ENCODE assay signal across 28 mouse cellular contexts in the genomic region with DNA sequence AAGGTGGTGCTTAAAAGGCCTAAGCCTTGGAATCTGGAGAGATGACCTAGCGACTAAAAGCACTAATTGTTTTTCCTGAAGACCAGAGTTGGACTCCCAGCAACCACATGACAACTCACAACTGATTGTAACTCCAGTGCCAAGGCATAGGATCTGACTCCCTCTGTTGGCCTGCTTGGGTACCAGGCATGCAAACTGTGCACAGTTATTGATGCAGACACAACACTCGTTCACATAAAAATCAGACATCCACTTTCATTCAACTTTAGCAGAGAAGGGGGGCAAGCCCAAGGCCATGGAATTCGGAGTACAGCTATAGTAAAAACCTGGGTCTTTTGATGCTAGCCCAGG. TPM values are rescaled to one million over a fixed set of nuclear protein-coding genes. Genes with fewer than 3 reads are reported as not detected.
DNase-seq lines count a peak whose midpoint lies in the region; ATAC-seq and TF ChIP-seq lines count a peak whose summit lies in the region.
"Had no signal": no experiment of that assay in that cellular context is flagged by ENCODE, and none has a peak within 500 bp of the region (broad histone marks: within the 10 kb centered on the region; RNA-seq: fewer than 3 reads in every experiment).

No protein-coding gene starts in this region.

- no peak overlapping the region for H3K27ac ChIP-seq in heart, embryonic 10.5 days
- H3K27ac ChIP-seq in lung, embryonic 14.5 days (ENCODE audit: low read depth): 0 out of 2 replicates have a peak overlapping the region, but pooled peaks have one; percentile 55
- H3K27ac ChIP-seq in midbrain, embryonic 14.5 days (replicated peaks; ENCODE audit: low read depth, low read length): no peak overlapping the region
- H3K27ac ChIP-seq in midbrain, embryonic 11.5 days (ENCODE audit: low read depth, low read length): no peak overlapping the region
- no peak overlapping the region for H3K27ac ChIP-seq in stomach, postnatal 0 days (replicated peaks)
- H3K27ac ChIP-seq: embryonic facial prominence, embryonic 12.5 days; gastrocnemius, adult 2 months; heart, adult 2 months; heart, embryonic 13.5 days; kidney, postnatal 0 days; limb, embryonic 12.5 days; liver, embryonic 15.5 days; midbrain, embryonic 10.5 days had no signal

- no peak overlapping the region for H3K9ac ChIP-seq in lung, embryonic 14.5 days
- H3K9ac ChIP-seq in midbrain, embryonic 14.5 days (replicated peaks; ENCODE audit: low read length): no peak overlapping the region
- H3K9ac ChIP-seq in midbrain, embryonic 11.5 days (ENCODE audit: low read length): no peak overlapping the region
- H3K9ac ChIP-seq in stomach, postnatal 0 days (ENCODE audit: low read length): no peak overlapping the region
- H3K9ac ChIP-seq: embryonic facial prominence, embryonic 12.5 days; heart, embryonic 13.5 days; limb, embryonic 12.5 days; liver, embryonic 15.5 days; neural tube, embryonic 15.5 days had no signal

- no peak for TF ChIP-seq EP300 in stomach, postnatal 0 days (optimal IDR thresholded peaks at IDR 0.05)

- ATAC-seq in lung, embryonic 14.5 days (ENCODE audit: insufficient read depth): peak; percentile 22; the same call in 1 of the 2 replicates
- ATAC-seq in midbrain, embryonic 14.5 days (ENCODE audit: low FRiP score, low TSS enrichment): no peak
- ATAC-seq in midbrain, embryonic 11.5 days (ENCODE audit: low FRiP score): no peak
- ATAC-seq in stomach, postnatal 0 days (ENCODE audit: low FRiP score, low TSS enrichment): no peak
- ATAC-seq in monocyte, adult 5-6 weeks (replicated peaks; ENCODE audit: insufficient number of reproducible peaks, low FRiP score, low TSS enrichment, poor library complexity, severe bottlenecking): no peak
- ATAC-seq: forebrain, embryonic 14.5 days; intestine, embryonic 16.5 days had no signal

- peak; percentile 51 for TF ChIP-seq CTCF in lung, embryonic 14.5 days (IDR thresholded peaks at IDR 0.05; ENCODE audit: low read depth)
- peak; percentile 22; the same call in 1 of the 2 replicates for TF ChIP-seq CTCF in stomach, postnatal 0 days (IDR thresholded peaks at IDR 0.05; ENCODE audit: low read depth)

- no peaks in the 10 kb centered on the region for H3K9me3 ChIP-seq in heart, embryonic 10.5 days
- no peaks in the 10 kb centered on the region for H3K9me3 ChIP-seq in lung, embryonic 14.5 days (ENCODE audit: low read depth, low read length)
- H3K9me3 ChIP-seq in midbrain, embryonic 14.5 days (ENCODE audit: control insufficient read depth, low read length): no peaks in the 10 kb centered on the region
- no peaks in the 10 kb centered on the region for H3K9me3 ChIP-seq in midbrain, embryonic 11.5 days (ENCODE audit: control insufficient read depth, low read length)
- no peaks in the 10 kb centered on the region for H3K9me3 ChIP-seq in stomach, postnatal 0 days (ENCODE audit: control insufficient read depth, low read length)
- H3K9me3 ChIP-seq: embryonic facial prominence, embryonic 12.5 days; heart, embryonic 13.5 days; limb, embryonic 12.5 days; liver, embryonic 15.5 days; midbrain, embryonic 10.5 days; neural tube, embryonic 15.5 days had no signal

- no peak overlapping the region for H3K4me2 ChIP-seq in lung, embryonic 14.5 days
- H3K4me2 ChIP-seq in midbrain, embryonic 14.5 days (ENCODE audit: low read length): no peak overlapping the region
- H3K4me2 ChIP-seq in midbrain, embryonic 11.5 days: no peak overlapping the region
- H3K4me2 ChIP-seq in stomach, postnatal 0 days (replicated peaks; ENCODE audit: low read depth): no peak overlapping the region
- H3K4me2 ChIP-seq: embryonic facial prominence, embryonic 12.5 days; heart, embryonic 13.5 days; limb, embryonic 12.5 days; liver, embryonic 15.5 days; neural tube, embryonic 15.5 days had no signal

- 75% methylated on average over 3 of the region's 3 CpGs for WGBS in heart, embryonic 10.5 days
- WGBS in lung, embryonic 14.5 days: 67% methylated on average over 3 of the region's 3 CpGs
- whole genome bisulfite sequencing in midbrain, embryonic 14.5 days: 72% methylated on average over 3 of the region's 3 CpGs
- 84% methylated on average over 3 of the region's 3 CpGs for WGBS in midbrain, embryonic 11.5 days
- 74% methylated on average over 3 of the region's 3 CpGs for WGBS in stomach, postnatal 0 days

- H3K36me3 ChIP-seq in heart, embryonic 10.5 days: no peaks in the 10 kb centered on the region
- no peaks in the 10 kb centered on the region for H3K36me3 ChIP-seq in lung, embryonic 14.5 days (ENCODE audit: insufficient read depth)
- no peaks in the 10 kb centered on the region for H3K36me3 ChIP-seq in midbrain, embryonic 14.5 days (ENCODE audit: control insufficient read depth, insufficient read depth, low read length)
- no peaks in the 10 kb centered on the region for H3K36me3 ChIP-seq in midbrain, embryonic 11.5 days (ENCODE audit: control insufficient read depth, insufficient read depth, low read length)
- no peaks in the 10 kb centered on the region for H3K36me3 ChIP-seq in stomach, postnatal 0 days (ENCODE audit: control insufficient read depth, insufficient read depth, low read length)
- H3K36me3 ChIP-seq: embryonic facial prominence, embryonic 12.5 days; heart, embryonic 13.5 days; limb, embryonic 12.5 days; liver, embryonic 15.5 days; midbrain, embryonic 10.5 days; neural tube, embryonic 15.5 days had no signal

- no peaks in the 10 kb centered on the region for H3K4me1 ChIP-seq in heart, embryonic 10.5 days
- peaks cover 3% of the 10 kb centered on the region; the same call in 1 of the 2 replicates for H3K4me1 ChIP-seq in lung, embryonic 14.5 days (ENCODE audit: insufficient read depth)
- H3K4me1 ChIP-seq in midbrain, embryonic 14.5 days (ENCODE audit: control insufficient read depth, insufficient read depth, low read length): 0 out of 2 replicates have a peak, but pooled peaks cover 4% of the 10 kb centered on the region
- peaks cover 3% of the 10 kb centered on the region; the same call in 1 of the 2 replicates for H3K4me1 ChIP-seq in midbrain, embryonic 11.5 days (ENCODE audit: control insufficient read depth, insufficient read depth, low read length)
- H3K4me1 ChIP-seq in stomach, postnatal 0 days (replicated peaks; ENCODE audit: control insufficient read depth, insufficient read depth): no peaks in the 10 kb centered on the region
- H3K4me1 ChIP-seq: embryonic facial prominence, embryonic 12.5 days; heart, embryonic 13.5 days; limb, embryonic 12.5 days; liver, embryonic 15.5 days had no signal

- peak; percentile 67 for DNase-seq in heart, adult 11 months
- DNase-seq in heart, embryonic 10.5 days (ENCODE audit: low spot score): no peak
- no peak for DNase-seq in lung, embryonic 14.5 days
- DNase-seq in lung, postnatal 4 days: no peak
- DNase-seq in midbrain, embryonic 14.5 days: peak; percentile 21
- DNase-seq in midbrain, embryonic 11.5 days (ENCODE audit: low spot score, missing footprints): no peak
- DNase-seq in stomach, postnatal 0 days (ENCODE audit: low spot score): no peak
- DNase-seq: embryo, embryonic 11 days; layer of hippocampus, adult 9-11 months; spleen, adult 18-20 months; thymus, adult 18-20 months; thymus, postnatal 25 days had no signal

- H3K27me3 ChIP-seq in heart, embryonic 10.5 days (ENCODE audit: insufficient read depth, poor library complexity, severe bottlenecking): no peaks in the 10 kb centered on the region
- H3K27me3 ChIP-seq in lung, embryonic 14.5 days (ENCODE audit: insufficient read depth, low read length): no peaks in the 10 kb centered on the region
- no peaks in the 10 kb centered on the region for H3K27me3 ChIP-seq in midbrain, embryonic 14.5 days (ENCODE audit: control insufficient read depth, insufficient read depth, low read length)
- no peaks in the 10 kb centered on the region for H3K27me3 ChIP-seq in midbrain, embryonic 11.5 days (ENCODE audit: control insufficient read depth, insufficient read depth, low read length)
- no peaks in the 10 kb centered on the region for H3K27me3 ChIP-seq in stomach, postnatal 0 days (ENCODE audit: control insufficient read depth, insufficient read depth, low read length)
- H3K27me3 ChIP-seq: embryonic facial prominence, embryonic 12.5 days; heart, embryonic 13.5 days; limb, embryonic 12.5 days; liver, embryonic 15.5 days; neural tube, embryonic 15.5 days had no signal

- H3K4me3 ChIP-seq in heart, embryonic 10.5 days: no peak overlapping the region
- no peak overlapping the region for H3K4me3 ChIP-seq in lung, embryonic 14.5 days (ENCODE audit: low read depth, low read length)
- no peak overlapping the region for H3K4me3 ChIP-seq in midbrain, embryonic 14.5 days (replicated peaks; ENCODE audit: low read depth, low read length)
- no peak overlapping the region for H3K4me3 ChIP-seq in midbrain, embryonic 11.5 days (ENCODE audit: low read depth, low read length)
- H3K4me3 ChIP-seq in stomach, postnatal 0 days (ENCODE audit: low read depth, low read length): no peak overlapping the region
- H3K4me3 ChIP-seq: embryonic facial prominence, embryonic 12.5 days; gastrocnemius, adult 2 months; heart, adult 2 months; heart, embryonic 13.5 days; limb, embryonic 12.5 days; liver, embryonic 15.5 days; midbrain, embryonic 10.5 days; neural tube, embryonic 15.5 days had no signal

RNA-seq across cellular contexts. Expression of gene 5530401A14Rik, which starts 14.8 kb away (rescaled TPM):
- polyA plus RNA-seq in heart, embryonic 10.5 days (2016; fragmentation: Nextera tagmentation; extraction: Ambion mirVana): not detected in 2 replicates
- not detected in 2 replicates for polyA plus RNA-seq in lung, embryonic 14.5 days (2014; fragmentation: Nextera tagmentation; extraction: Ambion mirVana)
- 0.64 and 0.73 TPM in 2 replicates for polyA plus RNA-seq in midbrain, embryonic 14.5 days (2014; fragmentation: Nextera tagmentation; extraction: Ambion mirVana)
- polyA plus RNA-seq in midbrain, embryonic 11.5 days (2014; fragmentation: Nextera tagmentation; extraction: Ambion mirVana): 0.14 TPM in 2 replicates
- 0.04 TPM in 1 of 2 replicates, not detected in the other for polyA plus RNA-seq in stomach, postnatal 0 days (2015; fragmentation: Nextera tagmentation; extraction: Ambion mirVana)
- total RNA-seq in monocyte, adult 5-6 weeks (2017): not detected in 3 replicates
- total RNA-seq: hematopoietic stem cell, adult 5-6 weeks; liver, adult 2 months had no signal
- polyA plus RNA-seq: cerebellum, adult 2 months; heart, adult 2 months; heart, embryonic 13.5 days; kidney, postnatal 0 days; limb, embryonic 12.5 days; liver, adult 2 months; liver, embryonic 15.5 days; midbrain, embryonic 10.5 days; stomach, embryonic 16.5 days had no signal

Comparison
In these comparisons a context has a peak if more than half of its experiments do, and no peak if none do; other contexts are left out.
1. DNase-seq: peak in heart, adult 11 months (single experiment) and midbrain, embryonic 14.5 days (single experiment); none in heart, embryonic 10.5 days (single experiment), lung, embryonic 14.5 days (single experiment), lung, postnatal 4 days (0 of 2), midbrain, embryonic 11.5 days (single experiment) and stomach, postnatal 0 days (single experiment).